In genomic region chr4:134725735-134726345, GRCm38 (mm10) we compare ENCODE assay signal across 16 mouse cellular contexts. TPM values are rescaled to one million over a fixed set of nuclear protein-coding genes. Genes with fewer than 3 reads are reported as not detected.
A peak's percentile ranks its signal among the peaks of the same experiment; 100 is the strongest.
DNase-seq lines count a peak whose midpoint lies in the region; ATAC-seq and TF ChIP-seq lines count a peak whose summit lies in the region.
"Had no signal": no experiment of that assay in that cellular context is flagged by ENCODE, and none has a peak within 500 bp of the region (broad histone marks: within the 10 kb centered on the region; RNA-seq: fewer than 3 reads in every experiment).

No protein-coding gene starts in this region.

- WGBS in heart, adult 2 months = 77% methylated on average over 13 of the region's 13 CpGs
- WGBS in intestine, postnatal 0 days = 53% methylated on average over 13 of the region's 13 CpGs

- no peak for TF ChIP-seq POLR2A in heart, adult 2 months (IDR thresholded peaks at IDR 0.05; ENCODE audit: insufficient read depth, low read depth, low read length)
- TF ChIP-seq POLR2A in CH12.LX (IDR thresholded peaks at IDR 0.05; ENCODE audit: low read depth, low read length) = no peak

- H3K27me3 ChIP-seq in heart, adult 2 months (ENCODE audit: control insufficient read depth, insufficient read depth, low read length) = no peaks in the 10 kb centered on the region
- peaks cover 8% of the 10 kb centered on the region for H3K27me3 ChIP-seq in CH12.LX (replicated peaks)
- no peaks in the 10 kb centered on the region for H3K27me3 ChIP-seq in intestine, postnatal 0 days (replicated peaks; ENCODE audit: control insufficient read depth, insufficient read depth, low read length)
- H3K27me3 ChIP-seq: neural tube, embryonic 15.5 days had no signal

- no peak overlapping the region for H3K4me2 ChIP-seq in CH12.LX (ENCODE audit: insufficient read depth, low read depth, poor library complexity, severe bottlenecking)
- no peak overlapping the region for H3K4me2 ChIP-seq in intestine, postnatal 0 days (replicated peaks; ENCODE audit: low read depth)
- H3K4me2 ChIP-seq: neural tube, embryonic 15.5 days had no signal

- DNase-seq in heart, adult 2 months = no peak
- no peak for DNase-seq in heart, adult 18-20 months
- no peak for DNase-seq in layer of hippocampus, adult 2 months (ENCODE audit: low spot score in 2 of 2)
- no peak for DNase-seq in layer of hippocampus, postnatal 10 days (ENCODE audit: low spot score in 2 of 2)
- DNase-seq in CH12.LX (ENCODE audit: extremely low read depth) = no peak
- no peak for DNase-seq in gastrocnemius, postnatal 10 days
- DNase-seq: adrenal gland, postnatal 25 days; heart, postnatal 14 days; layer of hippocampus, adult 9-11 months; lung, adult 18-20 months; retina, postnatal 1 day had no signal

- TF ChIP-seq CTCF in heart, adult 2 months (IDR thresholded peaks at IDR 0.05) = peak; percentile 57
- peak; percentile 69 for TF ChIP-seq CTCF in layer of hippocampus, adult 2 months (conservative IDR thresholded peaks at IDR 0.05)
- TF ChIP-seq CTCF in CH12.LX (conservative IDR thresholded peaks at IDR 0.05 in 1 of 2, IDR thresholded peaks at IDR 0.05 in 1 of 2; ENCODE audit: low read depth in 2 of 2, low read length in 2 of 2) = peak; percentile 39 to 54; a peak in 3 of 4 replicates
- peak; percentile 77 for TF ChIP-seq CTCF in intestine, postnatal 0 days (IDR thresholded peaks at IDR 0.05; ENCODE audit: low read depth)

- peaks cover 6% of the 10 kb centered on the region for H3K4me1 ChIP-seq in heart, adult 2 months (ENCODE audit: control insufficient read depth, insufficient read depth, low read length)
- H3K4me1 ChIP-seq in CH12.LX (ENCODE audit: control insufficient read depth in 1 of 2, insufficient read depth in 2 of 2) = peaks cover 0 to 2% of the 10 kb centered on the region in 2 experiments; a peak in 1 of 4 replicates
- peaks cover 5% of the 10 kb centered on the region; the same call in 1 of the 2 replicates for H3K4me1 ChIP-seq in intestine, postnatal 0 days (replicated peaks; ENCODE audit: control insufficient read depth, insufficient read depth, low read length)

- no peak for TF ChIP-seq EP300 in heart, adult 2 months (IDR thresholded peaks at IDR 0.05; ENCODE audit: insufficient read depth, low read depth, low read length)
- no peak for TF ChIP-seq EP300 in CH12.LX (IDR thresholded peaks at IDR 0.05; ENCODE audit: low read length)

- no peaks in the 10 kb centered on the region for H3K36me3 ChIP-seq in heart, adult 2 months (ENCODE audit: control insufficient read depth, insufficient read depth, low read length)
- H3K36me3 ChIP-seq in CH12.LX (replicated peaks in 1 of 2; ENCODE audit: control insufficient read depth in 1 of 2, insufficient read depth in 1 of 2, low read length in 1 of 2) = no peaks in the 10 kb centered on the region
- H3K36me3 ChIP-seq in intestine, postnatal 0 days (ENCODE audit: control insufficient read depth, insufficient read depth) = no peaks in the 10 kb centered on the region
- H3K36me3 ChIP-seq: embryonic facial prominence, embryonic 10.5 days; neural tube, embryonic 15.5 days had no signal

- no peaks in the 10 kb centered on the region for H3K79me2 ChIP-seq in heart, adult 2 months (replicated peaks; ENCODE audit: control insufficient read depth, insufficient read depth, low read length)
- no peaks in the 10 kb centered on the region for H3K79me2 ChIP-seq in CH12.LX (replicated peaks; ENCODE audit: control insufficient read depth, extremely low read depth, insufficient read depth, poor library complexity, severe bottlenecking)

- no peak overlapping the region for H3K27ac ChIP-seq in heart, adult 2 months
- H3K27ac ChIP-seq in layer of hippocampus, adult 2 months = no peak overlapping the region
- no peak overlapping the region for H3K27ac ChIP-seq in CH12.LX (ENCODE audit: insufficient read depth, low read depth)
- no peak overlapping the region for H3K27ac ChIP-seq in intestine, postnatal 0 days (ENCODE audit: low read depth, low read length)
- H3K27ac ChIP-seq: embryonic facial prominence, embryonic 10.5 days; neural tube, embryonic 15.5 days had no signal

- H3K9ac ChIP-seq in heart, adult 2 months (ENCODE audit: low read depth, low read length) = no peak overlapping the region
- H3K9ac ChIP-seq in CH12.LX (ENCODE audit: insufficient read depth, low read depth) = no peak overlapping the region
- H3K9ac ChIP-seq in intestine, postnatal 0 days (ENCODE audit: low read depth, low read length) = no peak overlapping the region
- H3K9ac ChIP-seq: neural tube, embryonic 15.5 days had no signal

- intact Hi-C loops in heart, adult 2 months (cut with DNase I) = no loop called here

- peak; percentile 27 for TF ChIP-seq RAD21 in CH12.LX (IDR thresholded peaks at IDR 0.05; ENCODE audit: low read depth, low read length)

- no peak overlapping the region for H3K4me3 ChIP-seq in heart, adult 2 months
- no peak overlapping the region for H3K4me3 ChIP-seq in layer of hippocampus, adult 2 months
- no peak overlapping the region for H3K4me3 ChIP-seq in CH12.LX (replicated peaks in 1 of 3; ENCODE audit: low read depth in 2 of 3, low read length in 2 of 3, poor library complexity in 1 of 3)
- H3K4me3 ChIP-seq in intestine, postnatal 0 days (ENCODE audit: low read depth, low read length) = no peak overlapping the region
- H3K4me3 ChIP-seq: embryonic facial prominence, embryonic 10.5 days; megakaryocyte, embryonic 14.5 days; neural tube, embryonic 15.5 days had no signal

- in situ Hi-C loops in CH12.LX (cut with MboI; ENCODE audit: low pct_ligation_motif_present, low pct_unique_long_range_greater_than_20kb, low sequenced_read_pairs) = no loop called here

- dilution Hi-C loops in CH12.LX (cut with MboI; ENCODE audit: extremely low pct_ligation_motif_present, extremely low pct_unique_long_range_greater_than_20kb, low sequenced_read_pairs) = no loop called here

- H3K9me3 ChIP-seq in CH12.LX (replicated peaks; ENCODE audit: low read length) = peaks cover 6% of the 10 kb centered on the region
- no peaks in the 10 kb centered on the region for H3K9me3 ChIP-seq in intestine, postnatal 0 days (ENCODE audit: control insufficient read depth)
- H3K9me3 ChIP-seq: embryonic facial prominence, embryonic 10.5 days; neural tube, embryonic 15.5 days had no signal

- ATAC-seq in intestine, postnatal 0 days = peak; percentile 86
- ATAC-seq in granulocyte monocyte progenitor cell, adult 5-6 weeks (replicated peaks; ENCODE audit: poor library complexity, severe bottlenecking) = no peak

TF ChIP-seq in CH12.LX, 34 proteins besides CTCF, POLR2A, EP300 and RAD21:
- TF ChIP-seq HCFC1 (IDR thresholded peaks at IDR 0.05; ENCODE audit: low read depth, low read length) = no peak
- TF ChIP-seq MXI1 (IDR thresholded peaks at IDR 0.05; ENCODE audit: low read depth, low read length) = no peak
- peak; percentile 35; the same call in 1 of the 2 replicates for TF ChIP-seq SMC3 (IDR thresholded peaks at IDR 0.05; ENCODE audit: low read depth, low read length)
- TF ChIP-seq KAT2A (IDR thresholded peaks at IDR 0.05; ENCODE audit: insufficient replicate concordance, low read length) = no peak

RNA-seq across cellular contexts. Expression of gene Man1c1, which starts 21.8 kb away (rescaled TPM):
- total RNA-seq in heart, adult 2 months (2021) = 10 to 100 TPM; 24.8 to 28.4 TPM
- 14.1 and 17.6 TPM in 2 replicates for polyA plus RNA-seq in heart, adult 2 months (2012; rRNA removed)
- total RNA-seq in heart, adult 18-20 months (2021) = 10 to 100 TPM; 26.9 to 28.3 TPM
- 10 to 100 TPM; 22.1 to 25.1 TPM for total RNA-seq in layer of hippocampus, adult 2 months (2021)
- total RNA-seq in layer of hippocampus, postnatal 10 days (2021) = 10 to 100 TPM; 14.2 to 16.3 TPM
- total RNA-seq in CH12.LX (2012; rRNA removed) (0.04 TPM in 2 replicates), CH12.LX (2014; rRNA removed) (0.09 and 0.20 TPM in 2 replicates)
- 0.42 and 0.44 TPM in 2 replicates for polyA plus RNA-seq in CH12.LX (2012; ENCODE audit: insufficient read length, low read depth)
- 1.7 TPM in 2 replicates for polyA plus RNA-seq in intestine, postnatal 0 days (2015; fragmentation: Nextera tagmentation; extraction: Ambion mirVana)
- 10 to 100 TPM; 11.2 to 13.8 TPM for total RNA-seq in gastrocnemius, postnatal 10 days (2021)
- total RNA-seq in granulocyte monocyte progenitor cell, adult 5-6 weeks (2014; fragmentation: Nextera tagmentation) = 9.5 and 11.6 TPM in 2 replicates
- 4.8 and 5.1 TPM in 2 replicates for total RNA-seq in granulocyte monocyte progenitor cell, adult 5-6 weeks (2017)

RNA-seq across cellular contexts. Expression of gene Ldlrap1, which starts 42.0 kb away (rescaled TPM):
- total RNA-seq in heart, adult 2 months (2021) = 10 to 100 TPM; 11.5 to 12.6 TPM
- polyA plus RNA-seq in heart, adult 2 months (2012; rRNA removed) = 12.4 and 14.1 TPM in 2 replicates
- 1 to 10 TPM; 7.7 to 9.8 TPM for total RNA-seq in heart, adult 18-20 months (2021)
- total RNA-seq in layer of hippocampus, adult 2 months (2021) = 1 to 10 TPM; 2.0 to 3.0 TPM
- total RNA-seq in layer of hippocampus, postnatal 10 days (2021) = 1 to 10 TPM; 2.7 to 3.2 TPM
- total RNA-seq in CH12.LX (2012; rRNA removed) (2.2 and 2.4 TPM in 2 replicates), CH12.LX (2014; rRNA removed) (1.1 and 1.4 TPM in 2 replicates)
- polyA plus RNA-seq in CH12.LX (2012; ENCODE audit: insufficient read length, low read depth) = 2.2 and 3.7 TPM in 2 replicates
- 18.0 and 18.1 TPM in 2 replicates for polyA plus RNA-seq in intestine, postnatal 0 days (2015; fragmentation: Nextera tagmentation; extraction: Ambion mirVana)
- total RNA-seq in gastrocnemius, postnatal 10 days (2021) = 10 to 100 TPM; 11.9 to 17.3 TPM
- total RNA-seq in granulocyte monocyte progenitor cell, adult 5-6 weeks (2014; fragmentation: Nextera tagmentation) = 28.4 and 30.6 TPM in 2 replicates
- total RNA-seq in granulocyte monocyte progenitor cell, adult 5-6 weeks (2017) = 10.1 and 10.2 TPM in 2 replicates

Comparison
In these comparisons a context has a peak if more than half of its experiments do, and no peak if none do; other contexts are left out.
1. RNA of gene Man1c1, which starts 21.8 kb away (total RNA-seq): 24.8 to 28.4 TPM in heart, adult 2 months, 26.9 to 28.3 TPM in heart, adult 18-20 months, 22.1 to 25.1 TPM in layer of hippocampus, adult 2 months, 14.2 to 16.3 TPM in layer of hippocampus, postnatal 10 days, 11.2 to 13.8 TPM in gastrocnemius, postnatal 10 days and 4.8 to 11.6 TPM in granulocyte monocyte progenitor cell, adult 5-6 weeks; 0.04 to 0.20 TPM in CH12.LX; every median in the first group is over 4 times any median in the second.
2. Peak in every context shown above with its lines, with median percentiles within 50 percentile points of each other: CTCF ChIP-seq.